Mouse (Mus musculus): ENCODE measurements around the gene Ppp2r2d. TPM values are rescaled to one million over a fixed set of nuclear protein-coding genes. Genes with fewer than 3 reads are reported as not detected.

Gene Ppp2r2d
- polyA plus RNA-seq, 1 experiment from 2014 or later: 32.0 TPM

- Histone ChIP-seq H3K27me3 (replicated peaks) (no peaks in the 10 kb centered on the region), H3K36me3 (0 out of 2 replicates have a peak, but pooled peaks cover 6% of the 10 kb centered on the region), H3K27ac (no peak overlapping the region), H3K9me3 (no peaks in the 10 kb centered on the region), H3K9ac (no peak overlapping the region), H3K4me3 (replicated peaks) (no peak overlapping the region), H3K4me2 (replicated peaks) (no peak overlapping the region), H3K4me1 (replicated peaks) (no peaks in the 10 kb centered on the region)
- ATAC-seq: no peak
- 75% methylated on average over 6 of the region's 6 CpGs for WGBS
These were observed 21.4 kb downstream of the Ppp2r2d start for GRCm38 (mm10) chr7:138867286-138867685.

- Histone ChIP-seq H3K9ac (no peak overlapping the region), H3K27ac (no peak overlapping the region), H3K9me3 (no peaks in the 10 kb centered on the region), H3K4me3 (replicated peaks) (no peak overlapping the region), H3K27me3 (replicated peaks) (no peaks in the 10 kb centered on the region), H3K4me2 (replicated peaks) (no peak overlapping the region), H3K4me1 (replicated peaks) (no peaks in the 10 kb centered on the region), H3K36me3 (0 out of 2 replicates have a peak, but pooled peaks cover 6% of the 10 kb centered on the region)
- no peak for ATAC-seq
- WGBS: 89% methylated on average over 4 of the region's 4 CpGs
These were observed 22.4 kb downstream of the Ppp2r2d start for GRCm38 (mm10) chr7:138868316-138868715.

- H3K27ac ChIP-seq: no peak overlapping the region
- no peak overlapping the region for H3K4me2 ChIP-seq (replicated peaks)
- H3K4me1 ChIP-seq (replicated peaks): no peaks in the 10 kb centered on the region
- no peak for ATAC-seq
- WGBS: 66% methylated on average over 3 of the region's 3 CpGs
- no peak overlapping the region for H3K9ac ChIP-seq
- no peaks in the 10 kb centered on the region for H3K9me3 ChIP-seq
- no peaks in the 10 kb centered on the region for H3K27me3 ChIP-seq (replicated peaks)
- no peak overlapping the region for H3K4me3 ChIP-seq (replicated peaks)
- peaks cover 35% of the 10 kb centered on the region for H3K36me3 ChIP-seq
These were observed 27.1 kb downstream of the Ppp2r2d start for GRCm38 (mm10) chr7:138872956-138873355.

- no peak for ATAC-seq
- no peak overlapping the region for H3K9ac ChIP-seq
- no peaks in the 10 kb centered on the region for H3K9me3 ChIP-seq
- H3K4me3 ChIP-seq (replicated peaks): no peak overlapping the region
- peaks cover 37% of the 10 kb centered on the region for H3K36me3 ChIP-seq
- WGBS: 62% methylated on average over 3 of the region's 3 CpGs
- no peak overlapping the region for H3K27ac ChIP-seq
- no peaks in the 10 kb centered on the region for H3K4me1 ChIP-seq (replicated peaks)
- no peaks in the 10 kb centered on the region for H3K27me3 ChIP-seq (replicated peaks)
- no peak overlapping the region for H3K4me2 ChIP-seq (replicated peaks)
These were observed 29.2 kb downstream of the Ppp2r2d start for GRCm38 (mm10) chr7:138875031-138875430.

- ATAC-seq: no peak
- Histone ChIP-seq H3K27ac (no peak overlapping the region), H3K4me2 (replicated peaks) (no peak overlapping the region), H3K27me3 (replicated peaks) (no peaks in the 10 kb centered on the region), H3K36me3 (peaks cover 12% of the 10 kb centered on the region), H3K9ac (no peak overlapping the region), H3K4me1 (replicated peaks) (no peaks in the 10 kb centered on the region), H3K4me3 (replicated peaks) (no peak overlapping the region), H3K9me3 (no peaks in the 10 kb centered on the region)
- 90% methylated on average over 3 of the region's 3 CpGs for WGBS
These were observed 37.8 kb downstream of the Ppp2r2d start for GRCm38 (mm10) chr7:138883724-138884123.

GRCm38 (mm10) chr7:138885365-138886289, 39.7 kb downstream of the Ppp2r2d start:
- H3K4me3 ChIP-seq (replicated peaks): no peak overlapping the region
- no peak for ATAC-seq
- H3K4me2 ChIP-seq (replicated peaks): no peak overlapping the region
- peaks cover 9% of the 10 kb centered on the region for H3K36me3 ChIP-seq
- WGBS: 85% methylated on average over 12 of the region's 13 CpGs
- no peak overlapping the region for H3K27ac ChIP-seq
- no peak overlapping the region for H3K9ac ChIP-seq
- no peaks in the 10 kb centered on the region for H3K4me1 ChIP-seq (replicated peaks)
- H3K27me3 ChIP-seq (replicated peaks): no peaks in the 10 kb centered on the region
- H3K9me3 ChIP-seq: no peaks in the 10 kb centered on the region

GRCm38 (mm10) chr7:138898122-138898521, 52.2 kb downstream of the Ppp2r2d start:
- Histone ChIP-seq H3K9me3 (no peaks in the 10 kb centered on the region), H3K4me3 (replicated peaks) (no peak overlapping the region), H3K27ac (no peak overlapping the region), H3K4me2 (replicated peaks) (no peak overlapping the region), H3K36me3 (peaks cover 6% of the 10 kb centered on the region; the same call in 1 of the 2 replicates), H3K9ac (no peak overlapping the region), H3K4me1 (replicated peaks) (no peaks in the 10 kb centered on the region; the same call in 1 of the 2 replicates), H3K27me3 (replicated peaks) (no peaks in the 10 kb centered on the region)
- 56% methylated on average over 2 of the region's 2 CpGs for WGBS
- ATAC-seq: peak; percentile 93

GRCm38 (mm10) chr7:138898743-138899142, 52.9 kb downstream of the Ppp2r2d start:
- no peak overlapping the region for H3K27ac ChIP-seq
- no peak overlapping the region for H3K9ac ChIP-seq
- H3K4me3 ChIP-seq (replicated peaks): no peak overlapping the region
- peaks cover 6% of the 10 kb centered on the region; the same call in 1 of the 2 replicates for H3K36me3 ChIP-seq
- no peaks in the 10 kb centered on the region for H3K27me3 ChIP-seq (replicated peaks)
- ATAC-seq: no peak
- WGBS: 78% methylated on average over 4 of the region's 4 CpGs
- no peak overlapping the region for H3K4me2 ChIP-seq (replicated peaks)
- H3K9me3 ChIP-seq: no peaks in the 10 kb centered on the region
- H3K4me1 ChIP-seq (replicated peaks): peaks cover 2% of the 10 kb centered on the region; the same call in 1 of the 2 replicates

- H3K9ac ChIP-seq: no peak overlapping the region
- peak overlapping the region; percentile 16; the same call in 1 of the 2 replicates for H3K4me2 ChIP-seq (replicated peaks)
- H3K4me1 ChIP-seq (replicated peaks): peaks cover 19% of the 10 kb centered on the region
- no peaks in the 10 kb centered on the region for H3K27me3 ChIP-seq (replicated peaks)
- peak overlapping the region; percentile 49; the same call in 1 of the 2 replicates for H3K27ac ChIP-seq
- 34% methylated on average over 7 of the region's 7 CpGs for WGBS
- ATAC-seq: no peak
- 0 out of 2 replicates have a peak, but pooled peaks cover 2% of the 10 kb centered on the region for H3K36me3 ChIP-seq
- no peak overlapping the region for H3K4me3 ChIP-seq (replicated peaks)
- H3K9me3 ChIP-seq: no peaks in the 10 kb centered on the region
These were observed 58.1 kb downstream of the Ppp2r2d start for GRCm38 (mm10) chr7:138903886-138904435.

GRCm38 (mm10) chr7:138906441-138906840, 60.6 kb downstream of the Ppp2r2d start:
- Histone ChIP-seq H3K4me2 (replicated peaks) (peak overlapping the region; percentile 54; the same call in 1 of the 2 replicates), H3K4me1 (replicated peaks) (peaks cover 26% of the 10 kb centered on the region), H3K4me3 (replicated peaks) (no peak overlapping the region), H3K9ac (no peak overlapping the region), H3K36me3 (no peaks in the 10 kb centered on the region), H3K27ac (no peak overlapping the region), H3K27me3 (replicated peaks) (no peaks in the 10 kb centered on the region), H3K9me3 (no peaks in the 10 kb centered on the region)
- no peak for ATAC-seq
- 79% methylated on average over 1 of the region's 1 CpGs for WGBS

- peak overlapping the region; percentile 17 for H3K4me3 ChIP-seq (replicated peaks)
- ATAC-seq: peak; percentile 52
- peaks cover 26% of the 10 kb centered on the region for H3K4me1 ChIP-seq (replicated peaks)
- WGBS: 7% methylated on average over 7 of the region's 7 CpGs
- no peaks in the 10 kb centered on the region for H3K36me3 ChIP-seq
- no peaks in the 10 kb centered on the region for H3K27me3 ChIP-seq (replicated peaks)
- no peak overlapping the region for H3K9ac ChIP-seq
- no peak overlapping the region for H3K27ac ChIP-seq
- H3K9me3 ChIP-seq: no peaks in the 10 kb centered on the region
- peak overlapping the region; percentile 54 for H3K4me2 ChIP-seq (replicated peaks)
These were observed 61.2 kb downstream of the Ppp2r2d start for GRCm38 (mm10) chr7:138907043-138907442.

GRCm38 (mm10) chr7:138907976-138908375, 62.1 kb downstream of the Ppp2r2d start:
- peak overlapping the region; percentile 78 for H3K4me3 ChIP-seq (replicated peaks)
- H3K9ac ChIP-seq: peak overlapping the region; percentile 84
- WGBS: 54% methylated on average over 5 of the region's 5 CpGs
- no peaks in the 10 kb centered on the region for H3K27me3 ChIP-seq (replicated peaks)
- ATAC-seq: no peak
- H3K4me1 ChIP-seq (replicated peaks): peaks cover 26% of the 10 kb centered on the region
- no peaks in the 10 kb centered on the region for H3K9me3 ChIP-seq
- H3K4me2 ChIP-seq (replicated peaks): peak overlapping the region; percentile 85
- no peaks in the 10 kb centered on the region for H3K36me3 ChIP-seq
- H3K27ac ChIP-seq: peak overlapping the region; percentile 38

All from intestine, embryonic 15.5 days (tissue).